Mouse (Mus musculus) olfactory bulb, adult 2 months (tissue): ENCODE results near the gene Gm49384. TPM values are rescaled to one million over a fixed set of nuclear protein-coding genes. Genes with fewer than 3 reads are reported as not detected.
A peak's percentile ranks its signal among the peaks of the same experiment; 100 is the strongest.

Experiments
- H3K27ac ChIP-seq: fragments of 200-500 bp; 2 replicates; pipeline ENCODE4 v1.5.1; 2012; ENCODE audit warnings: low read depth, low read length; ENCODE audit not compliant: insufficient read depth
- H3K4me1 ChIP-seq: fragments of 200-500 bp; 2 replicates; pipeline ENCODE4 v1.6.1; 2012; ENCODE audit warnings: low read length; ENCODE audit not compliant: control insufficient read depth, insufficient read depth
- H3K4me3 ChIP-seq: fragments of 200-500 bp; 2 replicates; pipeline ENCODE4 v1.5.1; 2012; ENCODE audit warnings: mild to moderate bottlenecking, low read depth, low read length, moderate library complexity; ENCODE audit not compliant: insufficient read depth
- CTCF ChIP-seq: fragments of 200-500 bp; IDR thresholded peaks from 2 replicates; pipeline ENCODE4 v1.5.1; 2012; ENCODE audit warnings: low read depth, mild to moderate bottlenecking, low read length, moderate library complexity; ENCODE audit not compliant: insufficient read depth
- POLR2A ChIP-seq: fragments of 200-500 bp; IDR thresholded peaks from 2 replicates; pipeline ENCODE4 v1.6.1; 2012; ENCODE audit warnings: mild to moderate bottlenecking, low read depth, low read length, moderate library complexity; ENCODE audit not compliant: insufficient read depth
- WGBS: fragments of 180-500 bp; shearing (Covaris S2); methylation state at CpG from one replicate; pipeline ENCODE4 v1.1.7; 2018; 5-methylcytosine and 5-hydroxymethylcytosine counted together
- polyA plus RNA-seq: library from polyadenylated mRNA; stranded (reverse); fragments of >200 nt; gene quantifications from 2 replicates; pipeline ENCODE4 v1.2.4, GENCODE M21; 2012; ENCODE audit warnings: low replicate concordance; ENCODE audit not compliant: missing spikeins, insufficient read depth, insufficient read length

Gene Gm49384
- polyA plus RNA-seq, 1 experiment = not detected

- TF ChIP-seq CTCF (no peak), POLR2A (no peak)
- 81% methylated on average over 18 of the region's 18 CpGs for WGBS
- no peak overlapping the region for H3K27ac ChIP-seq
- no peak overlapping the region for H3K4me3 ChIP-seq
- peaks cover 4% of the 10 kb centered on the region; the same call in 1 of the 2 replicates for H3K4me1 ChIP-seq
Measured at GRCm38 (mm10) chr12:69210056-69210979, 6.3 kb upstream of the Gm49384 start.

GRCm38 (mm10) chr12:69208520-69208919 is 4.5 kb upstream of the Gm49384 start:
- Histone ChIP-seq H3K4me1 (peaks cover 2% of the 10 kb centered on the region; the same call in 1 of the 2 replicates), H3K27ac (no peak overlapping the region), H3K4me3 (no peak overlapping the region)
- WGBS = 97% methylated on average over 2 of the region's 2 CpGs
- TF ChIP-seq POLR2A (no peak), CTCF (no peak)

- TF ChIP-seq POLR2A = no peak
- TF ChIP-seq CTCF = no peak
- Histone ChIP-seq H3K27ac (no peak overlapping the region), H3K4me3 (no peak overlapping the region), H3K4me1 (peaks cover 2% of the 10 kb centered on the region; the same call in 1 of the 2 replicates)
- WGBS = 89% methylated on average over 7 of the region's 7 CpGs
Measured at GRCm38 (mm10) chr12:69207926-69208325, 3.9 kb upstream of the Gm49384 start.

GRCm38 (mm10) chr12:69207396-69207795 is 3.3 kb upstream of the Gm49384 start:
- no peak overlapping the region for H3K27ac ChIP-seq
- 93% methylated on average over 8 of the region's 8 CpGs for WGBS
- TF ChIP-seq POLR2A = no peak
- TF ChIP-seq CTCF = no peak
- H3K4me3 ChIP-seq = no peak overlapping the region
- H3K4me1 ChIP-seq = peaks cover 2% of the 10 kb centered on the region; the same call in 1 of the 2 replicates

- TF ChIP-seq POLR2A (no peak), CTCF (no peak)
- Histone ChIP-seq H3K4me1 (peaks cover 7% of the 10 kb centered on the region; the same call in 1 of the 2 replicates), H3K27ac (no peak overlapping the region), H3K4me3 (no peak overlapping the region)
Measured at GRCm38 (mm10) chr12:69198985-69199384, 5.1 kb downstream of the Gm49384 start.

- TF ChIP-seq CTCF (no peak), POLR2A (no peak)
- under 1% methylated on average over 18 of the region's 18 CpGs for whole genome bisulfite sequencing
- Histone ChIP-seq H3K27ac (peak within 1 kb of the TSS; percentile 89), H3K4me1 (peaks cover 5% of the 10 kb centered on the region; the same call in 1 of the 2 replicates), H3K4me3 (peak within 1 kb of the TSS; percentile 67)
Measured at GRCm38 (mm10) chr12:69198164-69198535, 5.9 kb downstream of the Gm49384 start, which contains the start of gene Dnaaf2. Gene Dnaaf2 (minus strand): TSS chr12:69198429.

- Histone ChIP-seq H3K4me1 (peaks cover 5% of the 10 kb centered on the region; the same call in 1 of the 2 replicates), H3K4me3 (peak overlapping the region; percentile 67), H3K27ac (peak overlapping the region; percentile 89)
- TF ChIP-seq POLR2A = no peak; the same call in 1 of the 2 replicates
- under 1% methylated on average over 94 of the region's 94 CpGs for WGBS
Measured at GRCm38 (mm10) chr12:69197378-69198163, 6.5 kb downstream of the Gm49384 start.

- Histone ChIP-seq H3K4me1 (peaks cover 5% of the 10 kb centered on the region; the same call in 1 of the 2 replicates), H3K27ac (peak within 1 kb of the TSS; percentile 89), H3K4me3 (peak within 1 kb of the TSS; percentile 67)
- TF ChIP-seq POLR2A = peak; percentile 96
- TF ChIP-seq CTCF = no peak
- under 1% methylated on average over 75 of the region's 75 CpGs for WGBS
Measured at GRCm38 (mm10) chr12:69196444-69197377, 7.4 kb downstream of the Gm49384 start, which contains the start of gene Gm49383. Gene Gm49383 (minus strand): TSS chr12:69197104.
